Mouse (Mus musculus) G1E (cell line): ENCODE data around the gene Prkar2b.

Source experiments
- CTCF ChIP-seq: IDR thresholded peaks from 2 replicates; pipeline ENCODE4 v1.5.1; 2012; ENCODE audit warnings: low read depth, low read length, inconsistent platforms, mixed read lengths
- POLR2AphosphoS5 ChIP-seq: IDR thresholded peaks from 2 replicates; pipeline ENCODE4 v1.6.1; 2012; ENCODE audit warnings: low read depth, low read length, inconsistent platforms; ENCODE audit not compliant: insufficient replicate concordance

- TF ChIP-seq CTCF (no peak), POLR2AphosphoS5 (no peak)
Observed at GRCm38 (mm10) chr12:31997328-31997878, 63.7 kb downstream of the Prkar2b start.
